Mouse (Mus musculus) bone marrow, adult 2 months (tissue): ENCODE measurements around the gene Ppp1r26.

Experiments used
- CTCF ChIP-seq: fragments of 200-500 bp; IDR thresholded peaks from 2 replicates; pipeline ENCODE4 v1.5.1; 2011; ENCODE audit warnings: low read length, control low read depth; ENCODE audit not compliant: control insufficient read depth, insufficient read depth
- POLR2A ChIP-seq: fragments of 200-500 bp; IDR thresholded peaks from 2 replicates; pipeline ENCODE4 v1.6.1; 2011; ENCODE audit warnings: low read depth, mild to moderate bottlenecking, control low read depth, low read length, borderline replicate concordance; ENCODE audit not compliant: control insufficient read depth

GRCm38 (mm10) chr2:28397417-28398119, 49.0 kb upstream of the Ppp1r26 start:
- TF ChIP-seq POLR2A: no peak
- no peak for TF ChIP-seq CTCF
